Mouse (Mus musculus) left cerebral cortex, postnatal 25 days (tissue): Measurements from ENCODE around the gene Ptn. TPM values are rescaled to one million over a fixed set of nuclear protein-coding genes. Genes with fewer than 3 reads are reported as not detected.

Source experiments
- DNase-seq, 2 experiments: peaks; one replicate each; pipeline ENCODE4 v3.0.0; 2022; ENCODE audit warnings: low spot score in 2 of 2, mixed read lengths in 1 of 2
- intact Hi-C: fragments of 180-260 bp; cut with DNase I; formaldehyde crosslinking; loops from one replicate; pipeline ENCODE4 v1.15.1; 2025
- total RNA-seq, 2 experiments: library from RNA; stranded (reverse); gene quantifications; 2 replicates each; pipeline ENCODE4 v1.2.3; 2021

The Ptn gene
- total RNA-seq, result 100 to 1,000 TPM; 440 to 472 TPM

- intact Hi-C loops, result loop anchor here (2.0 to 10.0 kb wide), 4 partner anchors 33 to 225 kb away; no protein-coding TSS in a partner anchor
- DNase-seq, result peak; percentile 65 to 93
These were observed at the start of gene Ptn for GRCm38 (mm10) chr6:36809747-36810285. Gene Ptn (minus strand): TSS chr6:36810220.

- intact Hi-C loops, result no loop called here
- no peak for DNase-seq
These were observed 48.4 kb upstream of the Ptn start for GRCm38 (mm10) chr6:36858258-36859041.

- intact Hi-C loops, result no loop called here
- peak in 1 of 2 experiments; percentile 19 for DNase-seq
These were observed 47.7 kb upstream of the Ptn start for GRCm38 (mm10) chr6:36857627-36858257.

GRCm38 (mm10) chr6:36850422-36851129 lies 40.6 kb upstream of the Ptn start:
- intact Hi-C loops, result no loop called here
- peak; percentile 77 to 95 for DNase-seq

- DNase-seq, result peak in 1 of 2 experiments; percentile 40
- intact Hi-C loops, result loop anchor here (5.0 kb wide), 1 partner anchor 68 kb away; no protein-coding TSS in a partner anchor
These were observed 35.3 kb upstream of the Ptn start for GRCm38 (mm10) chr6:36845288-36845687.

- peak in 1 of 2 experiments; percentile 73 for DNase-seq
- intact Hi-C loops, result loop anchor here (5.0 kb wide), 1 partner anchor 237 kb away; no protein-coding TSS in a partner anchor
These were observed 34.2 kb upstream of the Ptn start for GRCm38 (mm10) chr6:36844258-36844657.

GRCm38 (mm10) chr6:36843031-36843488 lies 33.0 kb upstream of the Ptn start:
- intact Hi-C loops, result loop anchor here (2.0 to 5.0 kb wide), 2 partner anchors 26 to 236 kb away; no protein-coding TSS in a partner anchor
- peak in 1 of 2 experiments; percentile 89 for DNase-seq

- intact Hi-C loops, result loop anchor here (2.0 to 5.0 kb wide), 2 partner anchors 26 to 235 kb away; no protein-coding TSS in a partner anchor
These were observed 32.3 kb upstream of the Ptn start for GRCm38 (mm10) chr6:36842101-36842922.

GRCm38 (mm10) chr6:36841701-36842100 lies 31.7 kb upstream of the Ptn start:
- intact Hi-C loops, result loop anchor here (2.0 to 5.0 kb wide), 2 partner anchors 25 to 234 kb away; no protein-coding TSS in a partner anchor
- no peak for DNase-seq

More at GRCm38 (mm10) chr6:36842101-36842922, 32.3 kb upstream of the Ptn start:
- no peak for DNase-seq

GRCm38 (mm10) chr6:36841174-36841573 lies 31.2 kb upstream of the Ptn start:
- no peak for DNase-seq
- intact Hi-C loops, result loop anchor here (5.0 kb wide), 1 partner anchor 234 kb away; no protein-coding TSS in a partner anchor

GRCm38 (mm10) chr6:36838747-36839146 lies 28.7 kb upstream of the Ptn start:
- intact Hi-C loops, result no loop called here
- no peak for DNase-seq

- DNase-seq, result no peak
- intact Hi-C loops, result no loop called here
These were observed 25.3 kb upstream of the Ptn start for GRCm38 (mm10) chr6:36835351-36835750.

GRCm38 (mm10) chr6:36834695-36835265 lies 24.8 kb upstream of the Ptn start:
- intact Hi-C loops, result no loop called here
- no peak for DNase-seq

- intact Hi-C loops, result no loop called here
- no peak for DNase-seq
These were observed 22.7 kb upstream of the Ptn start for GRCm38 (mm10) chr6:36832681-36833080.

- DNase-seq, result no peak
- intact Hi-C loops, result no loop called here
These were observed 22.2 kb upstream of the Ptn start for GRCm38 (mm10) chr6:36832207-36832606.

GRCm38 (mm10) chr6:36830371-36830925 lies 20.4 kb upstream of the Ptn start:
- intact Hi-C loops, result no loop called here
- DNase-seq, result no peak

GRCm38 (mm10) chr6:36819784-36820050 lies 9.7 kb upstream of the Ptn start:
- intact Hi-C loops, result loop anchor here (1.0 to 10.0 kb wide), 4 partner anchors 84 to 755 kb away; no protein-coding TSS in a partner anchor

More at GRCm38 (mm10) chr6:36819784-36820050, 9.7 kb upstream of the Ptn start:
- no peak for DNase-seq
